Mouse (Mus musculus) ES-CJ7 (cell line): ENCODE data around the gene Apol8.
A peak's percentile ranks its signal among the peaks of the same experiment; 100 is the strongest.
"Not testable (repeated sequence)": the region's sequence is repeated elsewhere in the genome, so short reads cannot be mapped to it uniquely, and the experiment has no call there.

ENCODE experiments used
- DNase-seq: peaks from one replicate; pipeline ENCODE4 v3.0.0; 2011; ENCODE audit warnings: low read depth, low spot score

Gene Apol8

DNA sequence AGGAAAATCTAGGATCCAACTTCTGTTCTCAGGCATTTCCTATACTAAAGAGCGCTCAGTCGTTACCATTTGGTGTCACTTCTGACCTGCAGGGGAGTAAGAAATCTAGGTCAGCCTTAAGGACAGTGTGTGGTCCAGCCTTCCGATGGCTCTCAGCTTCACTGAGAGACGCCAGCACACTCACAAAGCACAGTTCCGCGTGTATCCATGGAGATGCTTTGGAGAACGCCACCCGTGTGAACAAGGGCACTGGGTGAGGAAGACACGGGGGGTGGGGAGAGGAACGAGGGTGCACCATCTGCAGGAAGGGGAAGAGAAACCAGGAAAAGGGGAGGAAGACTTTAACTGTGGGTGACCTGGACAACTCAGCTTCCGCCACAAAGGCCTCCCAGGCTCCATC, 4.4 kb downstream of the Apol8 start:
- DNase-seq = no peak

DNA sequence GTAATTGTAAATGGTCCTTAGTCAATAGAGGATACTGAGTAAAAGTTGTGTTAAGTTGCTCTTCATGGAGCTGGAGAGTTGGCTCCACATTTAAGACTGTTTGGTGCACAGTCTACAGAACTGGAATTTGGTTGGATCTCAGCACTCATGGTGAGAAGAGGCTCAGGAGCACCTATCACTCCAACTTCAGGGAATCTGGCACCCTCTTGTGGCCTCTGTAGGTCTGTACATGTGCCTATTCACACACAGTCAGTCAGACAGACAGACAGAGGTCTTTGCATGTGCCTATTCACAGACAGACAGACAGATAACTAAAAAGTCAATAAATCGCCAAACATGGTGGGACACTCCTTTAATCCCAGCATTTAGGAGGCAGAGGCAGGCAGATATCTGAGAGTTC, 6.3 kb downstream of the Apol8 start:
- peak; percentile 72 for DNase-seq

DNA sequence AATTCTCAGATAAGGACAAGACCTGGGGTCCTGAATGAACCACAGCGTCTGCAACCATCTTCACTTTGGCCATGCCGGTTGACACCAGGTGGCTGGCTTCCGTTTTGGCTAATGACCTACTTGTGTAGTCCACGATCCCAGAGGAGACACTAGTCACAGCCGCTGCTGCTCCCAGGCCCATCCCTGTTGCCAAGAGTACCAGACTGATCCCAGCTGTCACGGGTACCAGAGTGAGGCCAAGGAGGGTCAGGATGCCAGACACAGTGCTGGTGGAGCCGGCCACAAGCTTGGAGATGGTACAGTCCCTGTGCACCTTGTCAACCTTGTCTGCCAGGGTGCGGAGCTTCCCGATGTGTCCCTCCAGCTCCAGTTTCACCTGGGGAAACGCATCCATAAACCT, 7.1 kb downstream of the Apol8 start:
- no peak for DNase-seq

DNA sequence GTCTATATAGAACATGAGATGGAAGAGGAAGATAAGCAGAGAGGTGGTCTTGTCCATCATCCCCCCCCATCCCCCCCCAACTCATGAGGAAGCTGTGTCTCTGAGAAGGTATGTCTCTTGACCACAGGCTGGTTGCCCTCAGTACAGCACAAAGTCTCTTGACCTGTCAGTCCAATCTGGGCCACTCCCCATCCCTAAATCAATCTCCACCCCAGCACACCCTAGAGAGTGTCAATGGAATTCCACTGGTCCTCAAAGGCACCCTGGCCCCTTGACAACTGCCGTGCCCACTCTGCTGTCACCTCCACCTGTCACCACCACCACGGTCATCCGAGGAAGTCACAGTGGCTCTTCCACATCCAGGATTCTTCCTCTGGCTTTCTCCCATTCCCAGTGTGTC, 8.4 kb downstream of the Apol8 start:
- no peak for DNase-seq

DNA sequence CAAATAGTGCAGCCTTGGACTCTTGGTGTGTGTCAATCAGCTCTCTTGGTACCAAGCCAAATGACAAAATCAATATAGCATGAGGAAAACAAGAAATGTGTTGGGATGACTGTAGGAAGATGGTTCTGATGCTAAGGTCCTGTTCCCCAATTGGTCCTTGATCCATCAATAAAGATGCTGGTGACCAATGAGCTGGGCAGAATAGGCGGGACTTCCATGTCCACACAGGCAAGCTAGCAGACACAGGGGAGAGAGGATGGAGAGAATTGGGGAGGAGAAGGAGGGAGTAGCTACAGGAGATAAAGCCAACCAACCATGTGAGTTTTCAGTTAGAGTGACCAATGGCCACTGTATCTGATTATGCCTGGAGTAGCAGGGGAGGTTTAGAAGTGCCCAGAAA, 10.5 kb downstream of the Apol8 start:
- DNase-seq = no peak

DNA sequence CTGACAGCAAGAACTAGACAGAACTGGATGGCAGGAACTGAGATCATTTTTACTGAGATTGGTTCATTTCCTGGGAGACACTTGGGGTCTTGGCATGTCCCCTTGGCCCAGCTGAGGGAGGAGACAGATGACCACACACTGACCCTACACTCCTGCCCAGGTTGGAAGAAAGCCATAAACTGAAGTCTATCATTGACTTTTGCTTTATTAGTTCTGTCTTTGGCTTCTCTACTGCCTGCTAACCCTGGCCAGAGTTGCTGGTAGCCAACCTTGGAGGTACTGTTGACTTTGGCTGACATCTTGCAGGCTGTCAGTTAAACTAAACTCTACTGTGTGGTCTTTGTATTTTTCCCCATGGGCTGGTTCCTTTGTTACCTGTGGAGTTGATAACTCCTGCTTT, 11.7 kb downstream of the Apol8 start:
- no peak for DNase-seq

DNA sequence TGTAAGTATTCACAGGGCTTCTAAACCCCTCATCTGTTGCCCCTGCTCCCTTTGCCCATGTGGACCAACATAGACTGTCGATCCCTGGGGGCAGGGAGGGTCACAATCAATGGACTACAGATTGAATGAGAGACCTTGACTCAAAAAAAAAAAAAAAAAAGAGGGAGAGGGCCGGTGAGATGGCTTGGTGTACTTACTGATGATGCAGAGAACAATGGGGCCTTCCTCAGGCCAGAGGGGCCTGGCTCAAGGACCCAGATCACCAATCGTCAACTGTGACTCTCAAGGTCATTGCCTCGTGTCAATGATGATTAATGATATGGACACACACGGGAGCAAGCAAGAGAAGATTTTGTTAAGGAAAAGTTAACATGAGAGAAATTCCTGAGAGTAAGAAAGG, 12.2 kb downstream of the Apol8 start:
- DNase-seq = no peak

DNA sequence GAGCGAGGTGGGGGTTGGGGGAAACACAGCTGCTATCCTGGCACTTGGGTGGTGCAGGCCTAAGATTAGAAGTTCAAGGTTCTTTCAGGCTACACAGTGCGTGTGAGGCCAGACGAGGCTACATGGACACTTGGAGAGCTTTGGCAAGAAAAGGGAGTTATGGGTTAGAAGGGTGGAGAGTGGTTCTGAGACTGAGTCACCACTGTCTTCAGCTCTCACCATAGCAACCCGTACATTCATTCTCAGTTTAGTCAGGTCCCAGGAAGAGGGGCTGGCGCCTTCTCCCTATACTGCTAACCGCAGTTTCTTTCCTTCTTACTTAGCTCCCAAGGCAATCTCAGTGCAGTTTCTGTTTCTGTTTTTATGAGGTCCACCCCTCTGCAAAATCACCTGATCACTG, 15.2 kb downstream of the Apol8 start:
- DNase-seq = not testable (repeated sequence)

DNA sequence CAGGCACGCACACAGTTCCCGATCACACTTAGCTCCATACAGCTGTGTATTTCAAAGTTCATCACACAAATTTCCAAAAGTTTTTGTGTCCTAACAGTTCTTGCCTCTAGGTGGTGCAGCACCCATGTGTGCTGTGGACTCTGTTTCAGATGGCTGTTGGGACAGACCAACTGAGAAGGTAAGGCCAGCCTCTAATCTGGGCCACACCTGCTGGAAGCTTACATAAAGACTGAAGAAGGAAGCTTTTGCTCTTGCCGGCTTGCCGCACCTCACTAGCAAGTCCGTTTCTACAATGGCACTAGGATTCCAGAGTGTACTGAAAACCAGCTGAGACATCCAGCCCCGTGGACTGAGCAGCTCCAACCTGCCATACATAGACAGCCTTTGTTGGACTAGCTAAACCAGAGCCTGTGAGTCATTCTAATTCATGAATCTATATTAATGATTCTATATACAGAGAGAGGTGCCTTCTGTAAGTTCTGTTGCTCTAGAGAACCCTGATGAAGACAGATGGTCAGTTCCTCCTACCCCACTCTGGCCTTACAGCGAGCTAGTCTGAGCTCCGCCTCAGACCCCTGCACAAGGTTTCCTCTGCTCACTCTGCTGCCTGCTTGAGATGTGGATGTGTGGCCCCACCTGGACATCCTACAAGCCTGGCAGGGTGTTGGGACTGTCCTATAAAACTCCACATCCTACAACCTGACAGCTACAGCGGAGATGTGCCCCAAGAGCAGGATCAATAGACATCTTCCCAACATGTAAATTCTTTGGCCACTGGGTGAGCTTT, 16.1 kb downstream of the Apol8 start:
- peak; percentile 62 for DNase-seq

DNA sequence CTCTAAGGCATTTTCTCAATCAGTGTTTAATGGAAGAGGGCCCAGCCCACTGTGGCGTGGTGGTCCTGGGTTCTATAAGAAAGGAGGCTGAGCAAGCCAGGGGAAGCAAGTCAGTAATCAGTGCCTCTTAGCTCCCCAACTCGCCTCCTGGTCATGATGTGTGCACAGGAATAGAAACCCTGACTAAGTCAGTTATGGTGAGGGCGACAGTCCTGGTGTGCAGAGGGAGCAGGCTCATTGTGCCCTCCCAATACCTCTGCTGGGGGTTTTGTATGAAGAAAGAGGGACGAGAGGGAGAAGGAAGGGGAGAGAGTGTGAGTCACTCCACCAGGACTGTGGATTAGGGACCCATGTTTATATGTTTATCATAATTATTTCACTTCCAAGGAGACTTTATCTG, 22.9 kb downstream of the Apol8 start:
- not testable (repeated sequence) for DNase-seq

DNA sequence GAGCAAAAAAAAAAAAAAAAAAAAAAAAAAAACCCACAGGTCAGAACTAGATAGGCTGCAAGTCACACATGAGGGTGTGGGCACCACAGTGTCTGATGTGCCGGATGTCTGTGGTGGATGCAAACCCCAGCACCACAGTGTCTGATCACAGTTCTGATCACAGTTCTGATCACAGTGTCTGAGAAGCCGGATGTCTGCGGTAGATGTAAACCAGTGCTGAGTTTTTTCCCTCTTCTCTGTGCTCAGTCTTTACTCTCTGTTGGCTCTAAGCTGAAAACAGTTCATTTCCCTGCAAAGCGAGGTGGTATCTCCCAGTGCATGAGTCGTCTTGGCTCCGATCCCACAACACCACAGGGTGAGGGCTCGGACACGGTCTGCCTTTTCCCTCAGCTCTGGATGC, 23.4 kb downstream of the Apol8 start:
- not testable (repeated sequence) for DNase-seq

DNA sequence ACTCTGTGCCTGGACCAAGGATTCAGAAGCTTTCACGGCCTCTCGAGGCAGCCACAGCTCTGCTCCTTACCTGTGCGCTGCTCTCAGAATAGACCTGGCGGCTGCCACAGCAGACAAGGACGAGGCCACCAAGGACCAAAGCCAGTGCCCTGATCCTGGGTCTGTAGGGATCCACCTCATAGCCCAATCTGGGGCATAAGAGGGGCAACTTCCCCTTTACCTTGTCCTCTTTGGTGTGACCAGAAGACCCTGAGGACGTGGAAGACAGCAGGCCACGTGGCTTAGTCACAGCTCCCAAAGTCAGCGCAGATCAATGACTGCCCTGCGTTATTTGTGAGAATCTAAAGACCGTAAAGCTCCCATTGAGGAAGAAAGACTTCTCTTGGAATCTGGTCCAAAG, 24.0 kb downstream of the Apol8 start:
- not testable (repeated sequence) for DNase-seq

DNA sequence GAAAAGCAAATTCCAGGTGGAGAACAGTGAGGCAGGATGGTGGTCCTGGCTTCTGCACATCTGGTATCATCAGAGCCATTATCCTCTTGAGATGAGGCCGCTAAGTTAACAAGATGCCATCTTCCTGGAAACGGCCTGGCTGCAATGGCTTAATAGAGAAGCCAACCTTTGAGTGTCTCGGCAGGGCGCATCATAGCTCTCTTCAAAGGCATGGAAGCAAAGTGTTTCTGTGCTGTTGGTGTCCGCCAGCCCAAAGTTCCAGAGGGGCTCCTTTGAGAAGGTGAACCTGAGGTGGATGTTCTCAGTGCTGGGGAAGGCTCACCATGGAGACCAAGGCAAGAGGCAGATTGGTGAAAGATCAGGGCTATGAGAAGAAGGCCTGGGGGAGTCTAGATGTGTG, 25.2 kb downstream of the Apol8 start:
- DNase-seq = no peak

DNA sequence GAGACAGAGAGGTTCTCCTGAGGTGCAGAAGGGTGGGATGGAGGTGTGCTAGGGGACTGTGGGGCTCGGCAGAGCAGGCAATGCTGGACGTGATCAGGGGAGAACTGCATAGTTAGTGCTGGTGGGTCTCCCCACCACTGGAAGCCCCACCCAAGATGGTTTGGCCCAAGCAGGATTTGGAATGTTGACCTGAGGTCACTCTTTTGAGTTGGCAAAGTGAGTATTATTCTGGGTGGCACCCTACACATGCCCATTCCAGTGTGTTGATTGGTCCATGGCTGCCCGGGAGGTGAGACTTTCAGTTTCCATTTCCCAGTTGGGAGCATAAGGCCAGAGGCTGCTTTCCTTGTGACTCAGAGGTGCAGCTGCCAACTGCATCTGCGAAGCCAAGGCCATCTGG, 28.1 kb downstream of the Apol8 start, which contains the start of gene Apol9b:
Apol9b (plus strand) TSS at position 301 of the 400 bp plus-strand sequence.
- not testable (repeated sequence) for DNase-seq

DNA sequence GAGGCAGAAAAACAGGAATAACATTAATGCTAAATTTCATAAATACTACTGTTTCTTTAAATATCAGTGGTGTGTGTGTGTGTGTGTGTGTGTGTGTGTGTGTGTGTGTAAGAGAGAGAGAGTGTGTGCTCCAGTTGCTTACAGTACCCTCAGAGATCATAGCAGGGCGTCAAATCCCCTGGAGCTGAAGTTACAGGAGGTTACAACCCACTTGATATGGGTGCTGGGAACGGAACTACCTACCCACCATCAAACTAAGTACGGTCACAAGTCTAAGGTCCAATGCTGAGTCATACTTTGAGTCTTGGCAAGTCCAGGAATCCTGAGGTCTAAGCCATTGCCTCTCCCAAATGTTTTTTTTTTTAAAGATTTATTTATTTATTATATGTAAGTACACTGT, 29.1 kb downstream of the Apol8 start:
- not testable (repeated sequence) for DNase-seq

DNA sequence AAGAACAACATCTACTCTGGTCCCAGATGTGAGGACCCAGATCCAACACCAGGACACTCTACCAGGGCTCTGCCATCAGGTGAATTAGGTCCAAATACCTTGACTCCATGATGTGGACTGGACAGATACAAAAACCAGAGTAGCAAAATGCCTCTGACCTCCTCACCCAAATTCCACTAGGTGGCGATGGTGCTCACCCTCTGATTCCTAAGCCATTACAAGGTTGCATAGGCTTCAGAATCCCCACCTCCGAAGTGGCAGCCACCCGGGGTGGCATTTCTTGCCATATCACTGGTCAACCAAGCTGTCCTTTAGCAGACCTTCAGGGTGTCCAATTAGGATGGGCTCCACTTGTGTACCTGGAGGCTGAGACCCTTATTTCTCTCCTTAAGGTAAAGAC, 29.7 kb downstream of the Apol8 start:
- DNase-seq = not testable (repeated sequence)

DNA sequence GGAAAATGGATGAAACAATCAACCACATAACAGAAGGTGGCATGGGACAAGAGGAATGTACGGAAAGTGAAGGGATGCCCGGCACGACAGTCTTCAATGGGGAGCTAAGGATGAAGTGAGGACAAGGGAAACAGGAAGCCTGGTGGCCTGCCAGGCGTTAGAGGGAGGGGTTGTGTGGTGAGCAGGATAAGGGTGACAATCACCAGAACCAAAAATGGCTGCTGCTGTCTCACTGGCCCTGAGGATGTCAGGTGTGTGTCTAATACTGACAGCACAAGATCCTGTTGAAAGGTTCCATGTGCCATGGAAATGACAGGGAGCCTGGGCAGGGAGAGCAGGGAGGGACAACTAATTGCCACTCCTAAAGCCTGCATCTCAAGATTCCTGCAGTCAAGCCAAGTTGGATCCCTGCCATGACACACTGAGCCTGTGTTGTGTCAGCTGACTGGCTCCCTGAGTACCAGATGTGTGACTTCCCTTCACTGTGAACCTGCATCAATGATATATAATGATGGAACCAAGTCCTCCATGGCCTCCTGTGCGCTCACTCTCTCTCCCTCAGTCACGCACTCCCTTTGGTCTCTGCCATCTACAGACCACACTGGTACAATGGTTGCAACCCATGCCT, 31.3 kb downstream of the Apol8 start:
- not testable (repeated sequence) for DNase-seq

DNA sequence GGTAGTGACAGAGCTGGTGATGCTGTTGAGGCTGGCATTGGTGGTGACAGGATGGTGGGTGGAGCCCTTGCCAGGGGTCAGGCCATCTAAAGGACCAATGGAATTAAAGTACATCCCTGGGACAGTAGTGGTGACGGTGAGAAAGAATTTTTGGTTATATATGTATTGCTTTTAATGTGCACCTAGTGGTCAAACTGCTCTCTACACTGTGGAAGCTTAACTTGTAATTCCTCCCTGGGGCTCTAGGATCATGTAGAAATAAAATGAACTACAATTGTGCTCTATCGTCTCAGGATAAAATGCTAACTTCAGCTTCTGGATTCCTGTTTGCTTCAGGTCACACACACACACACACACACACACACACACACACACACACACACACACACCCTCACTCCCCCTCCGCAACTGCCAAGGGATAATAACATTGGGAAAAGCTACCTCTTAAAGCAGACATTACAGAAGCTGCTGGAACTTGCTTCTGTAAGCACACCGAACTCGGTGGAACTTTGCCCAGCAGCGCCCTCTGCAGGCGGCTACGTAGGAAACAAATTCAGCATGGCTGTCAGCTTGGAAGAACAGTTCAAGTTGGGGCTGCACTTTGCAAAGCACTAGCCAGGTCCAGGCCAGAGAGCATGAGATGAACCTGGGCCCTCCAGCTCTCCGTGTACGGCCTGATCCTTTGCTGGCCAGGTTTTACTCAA, 32.4 kb downstream of the Apol8 start:
- not testable (repeated sequence) for DNase-seq

DNA sequence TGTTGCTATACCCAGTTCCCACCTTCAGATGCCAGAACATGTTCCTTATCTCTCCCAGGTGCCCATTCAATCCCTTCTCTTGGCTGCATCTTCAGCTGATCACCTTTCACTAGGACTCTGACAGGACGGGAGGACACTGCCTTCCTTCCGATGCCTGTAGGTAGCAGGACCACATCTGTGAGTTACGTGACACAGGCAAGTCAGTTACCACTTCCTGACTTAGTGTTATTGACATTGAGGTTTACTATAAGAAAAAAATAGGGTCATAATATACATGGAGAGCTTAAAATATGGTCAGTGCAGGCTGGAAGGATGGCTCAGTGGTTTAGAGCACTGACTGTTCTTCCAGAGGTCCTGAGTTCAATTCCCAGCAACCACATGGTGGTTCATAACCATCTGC, 35.3 kb downstream of the Apol8 start:
- not testable (repeated sequence) for DNase-seq

DNA sequence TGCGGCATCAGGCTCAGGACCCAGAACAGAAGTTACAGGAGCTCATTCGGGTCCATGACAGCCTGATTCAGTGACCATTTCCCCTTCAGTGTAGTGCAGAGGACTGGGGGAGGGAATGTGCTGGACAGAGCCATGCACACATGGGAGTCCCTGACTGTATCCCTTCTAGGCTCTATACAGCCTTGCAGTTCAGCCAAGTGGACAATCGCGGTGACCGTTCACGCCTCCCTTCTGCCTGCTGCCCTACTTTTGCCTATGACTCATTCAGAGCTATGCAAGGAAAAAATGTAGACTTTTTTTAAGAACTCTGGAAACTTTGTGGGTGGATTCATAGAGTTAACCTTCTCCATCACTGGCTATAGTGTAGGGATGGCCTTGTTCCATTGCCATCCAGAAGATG, 38.6 kb downstream of the Apol8 start:
- DNase-seq = not testable (repeated sequence)

DNA sequence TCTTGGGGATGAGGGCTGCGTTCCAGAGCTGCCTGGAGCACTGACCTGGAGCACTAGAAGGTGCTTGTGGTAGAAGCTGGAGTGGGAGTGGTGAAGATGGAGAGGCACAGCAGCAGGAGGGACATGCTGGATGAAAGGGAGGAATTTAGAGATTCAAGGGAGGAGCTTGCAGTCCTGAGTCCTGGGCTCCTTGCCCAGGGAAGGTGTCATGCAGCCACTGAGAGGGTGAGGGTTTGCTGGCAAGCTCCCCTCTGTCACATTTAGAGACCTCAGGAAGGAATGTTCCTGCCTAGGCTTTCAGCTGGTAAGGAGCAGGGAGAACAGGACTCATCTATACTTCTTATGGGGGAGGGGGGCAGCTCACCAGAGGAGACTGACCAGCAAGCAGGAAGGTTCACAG, 47.9 kb downstream of the Apol8 start:
- DNase-seq = not testable (repeated sequence)

DNA sequence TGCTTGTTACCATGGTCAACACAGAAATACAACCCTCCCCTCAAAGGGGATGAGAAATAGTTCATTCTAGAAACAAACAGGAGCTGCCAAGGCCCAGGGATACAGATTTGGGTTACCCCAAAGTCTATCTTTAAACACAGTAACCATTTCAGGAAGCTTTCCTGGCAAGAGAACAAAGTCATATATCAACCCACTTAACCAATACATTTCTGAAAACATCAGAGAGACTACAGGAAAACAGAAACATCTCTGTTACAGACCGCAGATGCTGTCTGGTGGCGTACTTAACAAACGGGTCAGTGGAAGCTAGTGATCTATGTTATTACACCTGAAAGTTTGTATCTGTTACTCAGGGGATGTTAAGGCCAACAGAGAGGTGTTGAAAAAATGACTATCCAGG, 51.5 kb downstream of the Apol8 start:
- not testable (repeated sequence) for DNase-seq

DNA sequence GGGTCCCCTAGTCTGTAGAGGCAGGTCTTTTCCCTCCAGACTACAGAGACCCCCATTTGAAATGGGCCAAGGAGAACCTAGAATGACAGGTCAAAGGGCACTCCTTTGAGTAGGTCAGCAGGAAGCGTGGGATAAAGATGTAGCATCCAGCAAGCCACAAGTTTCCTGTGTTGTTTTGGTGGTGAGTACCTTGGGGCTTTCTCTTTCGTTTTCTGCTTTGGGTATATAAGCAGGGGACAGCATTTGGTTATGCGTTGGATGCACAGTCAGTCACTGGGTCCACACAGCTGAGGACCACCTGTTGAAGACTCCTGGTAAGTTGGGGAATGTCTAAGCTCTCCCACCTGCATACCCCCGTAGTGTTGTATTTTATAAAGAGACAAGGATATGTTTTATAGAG, 58.1 kb downstream of the Apol8 start, which contains the start of gene Apol7e:
Apol7e (plus strand) TSS at position 202 of the 400 bp plus-strand sequence.
- DNase-seq = not testable (repeated sequence)
